Mouse (Mus musculus): ENCODE results near the gene Gm10570.

Gm10570 gene

GRCm38 (mm10) chr4:130295047-130295745 is 13.3 kb downstream of the Gm10570 start:
- Histone ChIP-seq H3K27me3 (ENCODE audit: control insufficient read depth, insufficient read depth, low read length, poor library complexity, severe bottlenecking) (no peaks in the 10 kb centered on the region), H3K36me3 (ENCODE audit: control insufficient read depth, insufficient read depth, low read length, poor library complexity, severe bottlenecking) (no peaks in the 10 kb centered on the region)
- DNase-seq (ENCODE audit: low read depth, low spot score), result no peak

GRCm38 (mm10) chr4:130294513-130294912 is 14.0 kb downstream of the Gm10570 start:
- Histone ChIP-seq H3K36me3 (ENCODE audit: control insufficient read depth, insufficient read depth, low read length, poor library complexity, severe bottlenecking) (no peaks in the 10 kb centered on the region), H3K27me3 (ENCODE audit: control insufficient read depth, insufficient read depth, low read length, poor library complexity, severe bottlenecking) (no peaks in the 10 kb centered on the region)
- no peak for DNase-seq (ENCODE audit: low read depth, low spot score)

GRCm38 (mm10) chr4:130292271-130292670 is 16.2 kb downstream of the Gm10570 start:
- Histone ChIP-seq H3K27me3 (ENCODE audit: control insufficient read depth, insufficient read depth, low read length, poor library complexity, severe bottlenecking) (no peaks in the 10 kb centered on the region), H3K36me3 (ENCODE audit: control insufficient read depth, insufficient read depth, low read length, poor library complexity, severe bottlenecking) (no peaks in the 10 kb centered on the region)
- DNase-seq (ENCODE audit: low read depth, low spot score), result peak; percentile 81

- Histone ChIP-seq H3K27me3 (ENCODE audit: control insufficient read depth, insufficient read depth, low read length, poor library complexity, severe bottlenecking) (no peaks in the 10 kb centered on the region), H3K36me3 (ENCODE audit: control insufficient read depth, insufficient read depth, low read length, poor library complexity, severe bottlenecking) (no peaks in the 10 kb centered on the region)
- DNase-seq (ENCODE audit: low read depth, low spot score), result no peak
Observed at GRCm38 (mm10) chr4:130289824-130290223, 18.6 kb downstream of the Gm10570 start.

GRCm38 (mm10) chr4:130286531-130286930 is 21.9 kb downstream of the Gm10570 start:
- DNase-seq (ENCODE audit: low read depth, low spot score), result no peak
- no peaks in the 10 kb centered on the region for H3K27me3 ChIP-seq (ENCODE audit: control insufficient read depth, insufficient read depth, low read length, poor library complexity, severe bottlenecking)
- H3K36me3 ChIP-seq (ENCODE audit: control insufficient read depth, insufficient read depth, low read length, poor library complexity, severe bottlenecking), result no peaks in the 10 kb centered on the region

- Histone ChIP-seq H3K27me3 (ENCODE audit: control insufficient read depth, insufficient read depth, low read length, poor library complexity, severe bottlenecking) (no peaks in the 10 kb centered on the region), H3K36me3 (ENCODE audit: control insufficient read depth, insufficient read depth, low read length, poor library complexity, severe bottlenecking) (no peaks in the 10 kb centered on the region)
- no peak for DNase-seq (ENCODE audit: low read depth, low spot score)
Observed at GRCm38 (mm10) chr4:130283826-130284225, 24.6 kb downstream of the Gm10570 start.

- no peak for DNase-seq (ENCODE audit: low read depth, low spot score)
- H3K27me3 ChIP-seq (ENCODE audit: control insufficient read depth, insufficient read depth, low read length, poor library complexity, severe bottlenecking), result no peaks in the 10 kb centered on the region
- H3K36me3 ChIP-seq (ENCODE audit: control insufficient read depth, insufficient read depth, low read length, poor library complexity, severe bottlenecking), result no peaks in the 10 kb centered on the region
Observed at GRCm38 (mm10) chr4:130282856-130283255, 25.6 kb downstream of the Gm10570 start.

GRCm38 (mm10) chr4:130279105-130279504 is 29.4 kb downstream of the Gm10570 start, which contains the start of gene Serinc2:
Gene Serinc2 (minus strand): TSS chr4:130279205.
- H3K27me3 ChIP-seq (ENCODE audit: control insufficient read depth, insufficient read depth, low read length, poor library complexity, severe bottlenecking), result no peaks in the 10 kb centered on the region
- H3K36me3 ChIP-seq (ENCODE audit: control insufficient read depth, insufficient read depth, low read length, poor library complexity, severe bottlenecking), result no peaks in the 10 kb centered on the region
- no peak for DNase-seq (ENCODE audit: low read depth, low spot score)

- Histone ChIP-seq H3K27me3 (ENCODE audit: control insufficient read depth, insufficient read depth, low read length, poor library complexity, severe bottlenecking) (no peaks in the 10 kb centered on the region), H3K36me3 (ENCODE audit: control insufficient read depth, insufficient read depth, low read length, poor library complexity, severe bottlenecking) (no peaks in the 10 kb centered on the region)
- no peak for DNase-seq (ENCODE audit: low read depth, low spot score)
Observed at GRCm38 (mm10) chr4:130276573-130277176, 31.8 kb downstream of the Gm10570 start.

GRCm38 (mm10) chr4:130275823-130276105 is 32.7 kb downstream of the Gm10570 start:
- no peaks in the 10 kb centered on the region for H3K27me3 ChIP-seq (ENCODE audit: control insufficient read depth, insufficient read depth, low read length, poor library complexity, severe bottlenecking)
- DNase-seq (ENCODE audit: low read depth, low spot score), result no peak
- no peaks in the 10 kb centered on the region for H3K36me3 ChIP-seq (ENCODE audit: control insufficient read depth, insufficient read depth, low read length, poor library complexity, severe bottlenecking)

- no peaks in the 10 kb centered on the region for H3K27me3 ChIP-seq (ENCODE audit: control insufficient read depth, insufficient read depth, low read length, poor library complexity, severe bottlenecking)
- no peak for DNase-seq (ENCODE audit: low read depth, low spot score)
- H3K36me3 ChIP-seq (ENCODE audit: control insufficient read depth, insufficient read depth, low read length, poor library complexity, severe bottlenecking), result no peaks in the 10 kb centered on the region
Observed at GRCm38 (mm10) chr4:130275016-130275822, 33.3 kb downstream of the Gm10570 start.

GRCm38 (mm10) chr4:130274346-130275015 is 34.0 kb downstream of the Gm10570 start:
- H3K27me3 ChIP-seq (ENCODE audit: control insufficient read depth, insufficient read depth, low read length, poor library complexity, severe bottlenecking), result no peaks in the 10 kb centered on the region
- no peaks in the 10 kb centered on the region for H3K36me3 ChIP-seq (ENCODE audit: control insufficient read depth, insufficient read depth, low read length, poor library complexity, severe bottlenecking)
- no peak for DNase-seq (ENCODE audit: low read depth, low spot score)

- no peaks in the 10 kb centered on the region for H3K27me3 ChIP-seq (ENCODE audit: control insufficient read depth, insufficient read depth, low read length, poor library complexity, severe bottlenecking)
Observed at GRCm38 (mm10) chr4:130273698-130274345, 34.7 kb downstream of the Gm10570 start.

GRCm38 (mm10) chr4:130270611-130271347 is 37.7 kb downstream of the Gm10570 start:
- no peaks in the 10 kb centered on the region for H3K36me3 ChIP-seq (ENCODE audit: control insufficient read depth, insufficient read depth, low read length, poor library complexity, severe bottlenecking)
- H3K27me3 ChIP-seq (ENCODE audit: control insufficient read depth, insufficient read depth, low read length, poor library complexity, severe bottlenecking), result no peaks in the 10 kb centered on the region
- DNase-seq (ENCODE audit: low read depth, low spot score), result no peak

More at GRCm38 (mm10) chr4:130273698-130274345, 34.7 kb downstream of the Gm10570 start:
- DNase-seq (ENCODE audit: low read depth, low spot score), result no peak
- H3K36me3 ChIP-seq (ENCODE audit: control insufficient read depth, insufficient read depth, low read length, poor library complexity, severe bottlenecking), result no peaks in the 10 kb centered on the region

All from splenic B cell, adult 2 months (primary cell).